Mouse (Mus musculus): ENCODE measurements at regions not wholly inside any gene's neighbourhood (a gene's known extent, or its start where the extent isn't known, plus 50 kb on each side); places are given as distances from the start of the nearest gene placed in this dataset.

GRCm38 (mm10) chr16:76855797-76856196 is 157.7 kb upstream of the Usp25 start:
- intact Hi-C loops (cut with DNase I) = no loop called here
- DNase-seq (ENCODE audit: low spot score in 2 of 2) = no peak

GRCm38 (mm10) chr16:76851396-76851795 is 162.1 kb upstream of the Usp25 start:
- DNase-seq (ENCODE audit: low spot score in 2 of 2) = no peak
- intact Hi-C loops (cut with DNase I) = no loop called here

GRCm38 (mm10) chr16:76837450-76837849 is 176.1 kb upstream of the Usp25 start:
- no peak for DNase-seq (ENCODE audit: low spot score in 2 of 2)

GRCm38 (mm10) chr16:76830371-76830770 is 183.1 kb upstream of the Usp25 start:
- no peak for DNase-seq (ENCODE audit: low spot score in 2 of 2)
- intact Hi-C loops (cut with DNase I) = no loop called here

More at GRCm38 (mm10) chr16:76837450-76837849, 176.1 kb upstream of the Usp25 start:
- intact Hi-C loops (cut with DNase I) = no loop called here

GRCm38 (mm10) chr16:76827674-76828441 is 185.6 kb upstream of the Usp25 start:
- no peak for DNase-seq (ENCODE audit: low spot score in 2 of 2)
- intact Hi-C loops (cut with DNase I) = no loop called here

- intact Hi-C loops (cut with DNase I) = no loop called here
- no peak for DNase-seq (ENCODE audit: low spot score in 2 of 2)
These were observed 192.2 kb upstream of the Usp25 start for GRCm38 (mm10) chr16:76821261-76821660.

GRCm38 (mm10) chr16:76816056-76816885 is 197.2 kb upstream of the Usp25 start:
- intact Hi-C loops (cut with DNase I) = no loop called here
- DNase-seq (ENCODE audit: low spot score in 2 of 2) = no peak

- intact Hi-C loops (cut with DNase I) = no loop called here
- DNase-seq (ENCODE audit: low spot score in 2 of 2) = no peak
These were observed 209.8 kb upstream of the Usp25 start for GRCm38 (mm10) chr16:76803725-76804124.

GRCm38 (mm10) chr16:76786405-76787155 is 226.9 kb upstream of the Usp25 start:
- intact Hi-C loops (cut with DNase I) = no loop called here
- peak in 1 of 2 experiments; percentile 14 for DNase-seq (ENCODE audit: low spot score in 2 of 2)

- DNase-seq (ENCODE audit: low spot score in 2 of 2) = no peak
- intact Hi-C loops (cut with DNase I) = no loop called here
These were observed 230.8 kb upstream of the Usp25 start for GRCm38 (mm10) chr16:76782656-76783055.

- DNase-seq (ENCODE audit: low spot score in 2 of 2) = no peak
- intact Hi-C loops (cut with DNase I) = no loop called here
These were observed 237.7 kb upstream of the Usp25 start for GRCm38 (mm10) chr16:76775790-76776189.

- no peak for DNase-seq (ENCODE audit: low spot score in 2 of 2)
- intact Hi-C loops (cut with DNase I) = no loop called here
These were observed 239.5 kb upstream of the Usp25 start for GRCm38 (mm10) chr16:76774032-76774431.

GRCm38 (mm10) chr16:76773466-76773865 is 240.0 kb upstream of the Usp25 start:
- intact Hi-C loops (cut with DNase I) = no loop called here
- no peak for DNase-seq (ENCODE audit: low spot score in 2 of 2)

GRCm38 (mm10) chr16:76768607-76769006 is 244.9 kb upstream of the Usp25 start:
- no peak for DNase-seq (ENCODE audit: low spot score in 2 of 2)
- intact Hi-C loops (cut with DNase I) = loop anchor here (10.0 kb wide), 1 partner anchor 394 kb away; the partner anchor contains the start of gene Nrip1

- intact Hi-C loops (cut with DNase I) = loop anchor here (10.0 kb wide), 1 partner anchor 392 kb away; the partner anchor contains the start of gene Nrip1
- DNase-seq (ENCODE audit: low spot score in 2 of 2) = no peak
These were observed 246.9 kb upstream of the Usp25 start for GRCm38 (mm10) chr16:76766636-76767035.

- no peak for DNase-seq (ENCODE audit: low spot score in 2 of 2)
- intact Hi-C loops (cut with DNase I) = loop anchor here (10.0 kb wide), 1 partner anchor 391 kb away; the partner anchor contains the start of gene Nrip1
These were observed 248.0 kb upstream of the Usp25 start for GRCm38 (mm10) chr16:76765536-76765935.

- no peak for DNase-seq (ENCODE audit: low spot score in 2 of 2)
- intact Hi-C loops (cut with DNase I) = loop anchor here (10.0 kb wide), 1 partner anchor 390 kb away; the partner anchor contains the start of gene Nrip1
These were observed 248.5 kb upstream of the Usp25 start for GRCm38 (mm10) chr16:76764994-76765393.

GRCm38 (mm10) chr16:76762619-76763283 is 250.8 kb upstream of the Usp25 start:
- DNase-seq (ENCODE audit: low spot score in 2 of 2) = no peak
- intact Hi-C loops (cut with DNase I) = loop anchor here (10.0 kb wide), 1 partner anchor 388 kb away; the partner anchor contains the start of gene Nrip1

- no peak for DNase-seq (ENCODE audit: low spot score in 2 of 2)
- intact Hi-C loops (cut with DNase I) = loop anchor here (10.0 kb wide), 1 partner anchor 387 kb away; the partner anchor contains the start of gene Nrip1
These were observed 251.7 kb upstream of the Usp25 start for GRCm38 (mm10) chr16:76761848-76762247.

All from left cerebral cortex, postnatal 36 days (tissue).